Mouse (Mus musculus): Measurements from ENCODE around the gene Ccr9. TPM values are rescaled to one million over a fixed set of nuclear protein-coding genes. Genes with fewer than 3 reads are reported as not detected.

Ccr9 gene
- total and polyA plus RNA-seq, 3 experiments, result not detected

DNA sequence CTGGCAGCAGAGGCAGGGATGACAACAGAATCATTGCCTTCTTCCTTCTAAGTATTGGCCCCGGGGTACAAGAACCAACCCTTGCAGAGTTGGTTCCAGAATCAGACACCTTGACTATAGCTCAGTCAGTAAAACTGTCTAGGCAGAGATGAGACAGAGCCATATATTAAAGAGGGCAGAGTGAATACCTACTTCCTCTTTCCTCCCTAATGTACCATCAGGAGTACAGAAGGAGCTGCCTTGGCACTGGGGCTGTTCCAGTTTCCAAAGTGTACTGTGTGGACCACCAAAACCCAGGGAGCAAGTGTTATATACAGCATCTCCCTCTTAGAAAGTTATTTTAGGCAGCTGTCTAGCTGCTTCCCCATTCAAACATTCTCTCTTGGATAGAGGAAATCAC is 123.3 kb downstream of the Ccr9 start:
- Histone ChIP-seq H3K9me3 (replicated peaks; ENCODE audit: insufficient read depth, low read length) (no peaks in the 10 kb centered on the region), H3K4me1 (ENCODE audit: control insufficient read depth in 1 of 2, insufficient read depth in 2 of 2, low read length in 2 of 2) (peaks cover 0 to 5% of the 10 kb centered on the region in 2 experiments; a peak in 3 of 4 replicates), H3K9ac (ENCODE audit: control insufficient read depth, low read depth, low read length, poor library complexity, severe bottlenecking) (no peak overlapping the region), H3K27ac (ENCODE audit: control insufficient read depth, low read depth, low read length) (no peak overlapping the region), H3K79me2 (ENCODE audit: control insufficient read depth, insufficient read depth, low read length, poor library complexity) (no peaks in the 10 kb centered on the region), H3K4me3 (ENCODE audit: control insufficient read depth in 1 of 2, insufficient read depth in 1 of 2, low read depth in 2 of 2, low read length in 2 of 2) (no peak overlapping the region), H3K27me3 (ENCODE audit: control insufficient read depth in 1 of 2, insufficient read depth in 2 of 2, low read length in 2 of 2) (no peaks in the 10 kb centered on the region), H3K36me3 (ENCODE audit: control insufficient read depth in 1 of 2, insufficient read depth in 2 of 2, low read length in 2 of 2) (peaks cover 1 to 4% of the 10 kb centered on the region in 2 experiments; a peak in 2 of 4 replicates)
- TF ChIP-seq TBP (IDR thresholded peaks at IDR 0.05; ENCODE audit: low read depth, low read length) (no peak), ELF1 (IDR thresholded peaks at IDR 0.05; ENCODE audit: low read depth, low read length) (no peak)
- DNase-seq (ENCODE audit: low read depth, low spot score), result peak; percentile 36

DNA sequence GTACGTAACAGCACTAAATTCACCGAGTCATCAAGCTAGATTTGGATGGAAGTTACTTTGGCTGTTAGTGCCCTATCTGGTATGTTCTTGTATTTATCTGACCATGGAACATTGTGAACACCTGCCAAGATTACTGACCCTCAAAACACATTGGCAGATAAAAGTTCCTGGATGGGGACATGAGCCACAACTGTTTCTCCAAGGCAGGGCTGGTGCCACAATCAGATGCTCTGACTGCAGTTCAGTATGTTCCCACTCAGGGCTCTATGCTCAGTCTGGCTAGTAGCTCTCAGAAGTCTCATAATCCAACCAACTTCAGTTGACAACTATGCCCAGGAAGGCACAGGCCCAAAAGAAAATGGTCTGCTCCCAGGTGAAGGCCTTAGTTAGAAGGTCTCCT is 124.2 kb downstream of the Ccr9 start:
- H3K9me3 ChIP-seq (replicated peaks; ENCODE audit: insufficient read depth, low read length), result no peaks in the 10 kb centered on the region
- TF ChIP-seq TCF12 (IDR thresholded peaks at IDR 0.05; ENCODE audit: low read depth, low read length) (peak; percentile 22; the same call in 1 of the 2 replicates), EP300 (IDR thresholded peaks at IDR 0.05; ENCODE audit: low read depth in 1 of 2, low read length in 2 of 2) (peak in 1 of 2 experiments; percentile 61; a peak in 2 of 4 replicates), NELFE (IDR thresholded peaks at IDR 0.05; ENCODE audit: low read depth, low read length) (no peak)
- no peaks in the 10 kb centered on the region for H3K79me2 ChIP-seq (ENCODE audit: control insufficient read depth, insufficient read depth, low read length, poor library complexity)
- peaks cover 1 to 4% of the 10 kb centered on the region in 2 experiments; a peak in 2 of 4 replicates for H3K36me3 ChIP-seq (ENCODE audit: control insufficient read depth in 1 of 2, insufficient read depth in 2 of 2, low read length in 2 of 2)
- DNase-seq (ENCODE audit: low read depth, low spot score), result peak; percentile 15
- H3K4me3 ChIP-seq (ENCODE audit: control insufficient read depth in 1 of 2, insufficient read depth in 1 of 2, low read depth in 2 of 2, low read length in 2 of 2), result no peak overlapping the region
- H3K27me3 ChIP-seq (ENCODE audit: control insufficient read depth in 1 of 2, insufficient read depth in 2 of 2, low read length in 2 of 2), result no peaks in the 10 kb centered on the region
- H3K9ac ChIP-seq (ENCODE audit: control insufficient read depth, low read depth, low read length, poor library complexity, severe bottlenecking), result no peak overlapping the region
- peaks cover 0 to 5% of the 10 kb centered on the region in 2 experiments; a peak in 3 of 4 replicates for H3K4me1 ChIP-seq (ENCODE audit: control insufficient read depth in 1 of 2, insufficient read depth in 2 of 2, low read length in 2 of 2)
- H3K27ac ChIP-seq (ENCODE audit: control insufficient read depth, low read depth, low read length), result no peak overlapping the region

DNA sequence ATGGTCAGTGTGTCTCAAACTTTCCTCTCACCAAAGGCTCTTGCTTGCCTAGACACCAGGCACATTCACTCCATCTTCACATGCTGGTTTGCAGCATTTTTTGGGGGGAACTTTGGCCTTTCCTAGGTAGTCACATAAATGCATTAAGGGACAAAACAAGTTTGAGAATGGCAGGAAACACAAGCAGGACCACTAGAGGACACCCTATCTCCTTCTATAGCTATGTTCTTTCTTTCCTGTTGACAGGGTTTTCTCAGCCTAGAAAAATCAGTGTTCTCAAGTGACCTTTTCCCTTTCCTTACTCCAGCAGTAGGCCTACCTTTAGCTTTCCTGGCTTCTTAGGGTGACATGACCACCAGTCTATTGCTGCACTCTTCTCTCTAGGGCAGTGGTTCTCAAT is 124.7 kb downstream of the Ccr9 start:
- Histone ChIP-seq H3K9me3 (replicated peaks; ENCODE audit: insufficient read depth, low read length) (no peaks in the 10 kb centered on the region), H3K27ac (ENCODE audit: control insufficient read depth, low read depth, low read length) (no peak overlapping the region), H3K36me3 (ENCODE audit: control insufficient read depth in 1 of 2, insufficient read depth in 2 of 2, low read length in 2 of 2) (peaks cover 1 to 4% of the 10 kb centered on the region in 2 experiments; a peak in 2 of 4 replicates), H3K27me3 (ENCODE audit: control insufficient read depth in 1 of 2, insufficient read depth in 2 of 2, low read length in 2 of 2) (no peaks in the 10 kb centered on the region), H3K4me1 (ENCODE audit: control insufficient read depth in 1 of 2, insufficient read depth in 2 of 2, low read length in 2 of 2) (peaks cover 0 to 5% of the 10 kb centered on the region in 2 experiments; a peak in 3 of 4 replicates), H3K9ac (ENCODE audit: control insufficient read depth, low read depth, low read length, poor library complexity, severe bottlenecking) (no peak overlapping the region), H3K4me3 (ENCODE audit: control insufficient read depth in 1 of 2, insufficient read depth in 1 of 2, low read depth in 2 of 2, low read length in 2 of 2) (no peak overlapping the region), H3K79me2 (ENCODE audit: control insufficient read depth, insufficient read depth, low read length, poor library complexity) (no peaks in the 10 kb centered on the region)
- DNase-seq (ENCODE audit: low read depth, low spot score), result no peak
- TF ChIP-seq ELF1 (IDR thresholded peaks at IDR 0.05; ENCODE audit: low read depth, low read length), result no peak
- no peak for TF ChIP-seq SMC3 (IDR thresholded peaks at IDR 0.05; ENCODE audit: low read depth, low read length)
- TF ChIP-seq RAD21 (IDR thresholded peaks at IDR 0.05; ENCODE audit: low read depth, low read length), result peak; percentile 1
- TF ChIP-seq E2F4 (IDR thresholded peaks at IDR 0.05; ENCODE audit: borderline replicate concordance, low read depth, low read length), result no peak

DNA sequence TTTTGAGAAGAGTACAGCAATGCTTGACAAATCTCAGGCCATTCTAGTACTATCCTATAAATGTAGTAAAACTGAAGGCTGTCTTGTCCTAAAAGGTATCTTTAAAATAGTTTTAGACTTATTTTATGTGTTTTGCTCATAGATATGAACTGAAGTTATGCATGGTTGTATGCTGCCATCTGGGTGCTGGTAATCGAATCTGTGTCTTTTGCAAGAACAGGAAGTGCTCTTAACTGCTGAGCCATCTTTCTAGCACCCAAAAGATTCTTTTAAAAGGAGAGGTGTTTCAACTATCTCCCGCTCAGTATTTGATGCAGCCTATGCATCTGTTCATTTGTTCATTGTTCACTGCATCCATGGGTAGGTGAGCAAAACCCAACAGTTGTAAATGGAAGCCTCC is 127.0 kb downstream of the Ccr9 start:
- no peak for DNase-seq (ENCODE audit: low read depth, low spot score)
- H3K9ac ChIP-seq (ENCODE audit: control insufficient read depth, low read depth, low read length, poor library complexity, severe bottlenecking), result no peak overlapping the region
- no peak overlapping the region for H3K4me3 ChIP-seq (ENCODE audit: control insufficient read depth in 1 of 2, insufficient read depth in 1 of 2, low read depth in 2 of 2, low read length in 2 of 2)
- no peaks in the 10 kb centered on the region for H3K27me3 ChIP-seq (ENCODE audit: control insufficient read depth in 1 of 2, insufficient read depth in 2 of 2, low read length in 2 of 2)
- peaks cover 0 to 2% of the 10 kb centered on the region in 2 experiments; a peak in 3 of 4 replicates for H3K4me1 ChIP-seq (ENCODE audit: control insufficient read depth in 1 of 2, insufficient read depth in 2 of 2, low read length in 2 of 2)
- peaks cover 0 to 5% of the 10 kb centered on the region in 2 experiments; a peak in 3 of 4 replicates for H3K36me3 ChIP-seq (ENCODE audit: control insufficient read depth in 1 of 2, insufficient read depth in 2 of 2, low read length in 2 of 2)
- H3K79me2 ChIP-seq (ENCODE audit: control insufficient read depth, insufficient read depth, low read length, poor library complexity), result no peaks in the 10 kb centered on the region
- H3K27ac ChIP-seq (ENCODE audit: control insufficient read depth, low read depth, low read length), result no peak overlapping the region
- H3K9me3 ChIP-seq (replicated peaks; ENCODE audit: insufficient read depth, low read length), result no peaks in the 10 kb centered on the region
- TF ChIP-seq GABPA (IDR thresholded peaks at IDR 0.05; ENCODE audit: low read depth, low read length) (no peak), ELF1 (IDR thresholded peaks at IDR 0.05; ENCODE audit: low read depth, low read length) (no peak), UBTF (IDR thresholded peaks at IDR 0.05; ENCODE audit: borderline replicate concordance, insufficient read depth, low read depth, low read length) (no peak), EP300 (IDR thresholded peaks at IDR 0.05; ENCODE audit: low read depth in 1 of 2, low read length in 2 of 2) (no peak), JUND (IDR thresholded peaks at IDR 0.05; ENCODE audit: low read depth, low read length) (no peak), CHD2 (IDR thresholded peaks at IDR 0.05; ENCODE audit: low read length) (no peak), USF2 (IDR thresholded peaks at IDR 0.05; ENCODE audit: borderline replicate concordance in 1 of 2, insufficient read depth in 1 of 2, low read depth in 1 of 2, low read length in 2 of 2) (no peak), MAFK (IDR thresholded peaks at IDR 0.05; ENCODE audit: borderline replicate concordance, low read depth, low read length) (no peak), MEF2A (IDR thresholded peaks at IDR 0.05; ENCODE audit: extremely low read depth, insufficient replicate concordance, low read depth, low read length, poor library complexity, severe bottlenecking) (no peak), POLR2AphosphoS2 (IDR thresholded peaks at IDR 0.05; ENCODE audit: low read length) (no peak), CTCF (IDR thresholded peaks at IDR 0.05 in 2 of 3, conservative IDR thresholded peaks at IDR 0.05 in 1 of 3; ENCODE audit: control insufficient read depth in 1 of 3, insufficient read depth in 1 of 3, low read depth in 2 of 3, low read length in 3 of 3, poor library complexity in 1 of 3, severe bottlenecking in 1 of 3) (no peak), TBP (IDR thresholded peaks at IDR 0.05; ENCODE audit: low read depth, low read length) (no peak), POLR2AphosphoS5 (IDR thresholded peaks at IDR 0.05; ENCODE audit: borderline replicate concordance, low read depth, low read length) (no peak), SMC3 (IDR thresholded peaks at IDR 0.05; ENCODE audit: low read depth, low read length) (no peak)
